Mouse (Mus musculus): ENCODE results near the gene 1700122O11Rik.
A peak's percentile ranks its signal among the peaks of the same experiment; 100 is the strongest.

The 1700122O11Rik gene

GRCm38 (mm10) chr17:48038193-48038592 is at the start of gene 1700122O11Rik:
Gene 1700122O11Rik (minus strand): TSS chr17:48038293.
- no peak for DNase-seq (ENCODE audit: low read depth)

DNA sequence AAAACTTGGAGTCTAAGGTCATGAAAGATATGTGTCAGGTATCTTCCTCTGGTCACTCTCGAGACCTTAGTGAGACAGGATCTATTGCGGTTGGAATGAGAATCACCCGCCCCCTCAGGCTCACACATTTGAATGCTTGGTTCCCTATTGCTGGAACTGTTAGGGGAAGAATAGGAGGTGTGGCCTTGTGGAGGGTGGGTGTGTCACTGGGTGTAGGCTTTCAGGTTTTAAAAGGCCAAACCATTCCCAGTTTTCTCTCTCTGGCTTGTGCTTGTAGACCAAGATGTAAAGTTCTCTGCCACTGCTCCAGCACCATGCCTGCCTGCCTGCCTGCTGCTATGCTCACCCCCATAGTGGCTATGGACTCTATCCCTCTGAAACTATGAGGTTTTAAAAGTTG is 42.5 kb upstream of the 1700122O11Rik start:
- no peak for DNase-seq (ENCODE audit: low read depth)

DNA sequence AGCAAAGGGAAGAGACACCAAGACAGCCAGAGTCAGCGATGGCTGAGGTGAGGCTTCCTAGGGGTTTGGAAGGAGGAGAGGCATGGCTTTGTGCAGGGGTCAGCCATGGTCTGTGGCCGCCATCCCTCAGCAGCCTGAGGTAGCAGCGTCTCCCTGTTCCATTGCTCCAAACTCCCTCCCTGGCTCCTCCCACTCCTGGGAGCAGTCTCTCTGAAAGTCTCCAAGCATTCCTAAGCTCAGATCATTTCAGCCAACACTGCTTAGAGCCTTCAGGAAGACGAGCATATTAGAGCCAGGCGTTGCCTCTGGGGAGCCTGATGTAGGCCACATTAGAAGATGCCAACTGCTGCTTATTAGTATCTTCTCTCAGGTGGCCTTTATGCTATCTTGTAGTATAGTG is 29.6 kb upstream of the 1700122O11Rik start:
- DNase-seq (ENCODE audit: low read depth): no peak

- no peak for DNase-seq (ENCODE audit: low read depth)
Measured at GRCm38 (mm10) chr17:48067083-48067614, 29.1 kb upstream of the 1700122O11Rik start.

DNA sequence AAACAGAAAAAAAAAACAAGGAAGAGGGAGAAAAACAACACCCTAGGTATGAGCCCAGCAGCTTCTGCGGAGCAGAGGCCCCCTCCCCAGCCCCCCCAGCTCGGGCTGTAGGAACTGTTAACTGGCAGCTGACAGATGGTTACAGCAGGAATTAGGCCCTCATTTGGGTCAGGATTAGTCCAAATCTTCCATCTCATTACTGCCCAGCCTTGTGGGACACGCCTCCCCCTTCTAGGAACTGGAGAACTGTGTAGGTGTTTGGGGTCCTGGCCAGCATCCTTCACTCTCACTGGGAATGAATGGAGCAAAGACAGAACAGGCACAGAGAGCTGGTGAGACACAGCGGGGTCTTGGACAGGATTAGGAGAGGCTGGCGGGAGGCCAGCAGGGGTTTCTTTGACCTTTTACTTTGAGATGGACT is 27.0 kb upstream of the 1700122O11Rik start:
- no peak for DNase-seq (ENCODE audit: low read depth)

- no peak for DNase-seq (ENCODE audit: low read depth)
Measured at GRCm38 (mm10) chr17:48064196-48064843, 26.2 kb upstream of the 1700122O11Rik start.

- no peak for DNase-seq (ENCODE audit: low read depth)
Measured at GRCm38 (mm10) chr17:48057382-48057781, 19.3 kb upstream of the 1700122O11Rik start.

DNA sequence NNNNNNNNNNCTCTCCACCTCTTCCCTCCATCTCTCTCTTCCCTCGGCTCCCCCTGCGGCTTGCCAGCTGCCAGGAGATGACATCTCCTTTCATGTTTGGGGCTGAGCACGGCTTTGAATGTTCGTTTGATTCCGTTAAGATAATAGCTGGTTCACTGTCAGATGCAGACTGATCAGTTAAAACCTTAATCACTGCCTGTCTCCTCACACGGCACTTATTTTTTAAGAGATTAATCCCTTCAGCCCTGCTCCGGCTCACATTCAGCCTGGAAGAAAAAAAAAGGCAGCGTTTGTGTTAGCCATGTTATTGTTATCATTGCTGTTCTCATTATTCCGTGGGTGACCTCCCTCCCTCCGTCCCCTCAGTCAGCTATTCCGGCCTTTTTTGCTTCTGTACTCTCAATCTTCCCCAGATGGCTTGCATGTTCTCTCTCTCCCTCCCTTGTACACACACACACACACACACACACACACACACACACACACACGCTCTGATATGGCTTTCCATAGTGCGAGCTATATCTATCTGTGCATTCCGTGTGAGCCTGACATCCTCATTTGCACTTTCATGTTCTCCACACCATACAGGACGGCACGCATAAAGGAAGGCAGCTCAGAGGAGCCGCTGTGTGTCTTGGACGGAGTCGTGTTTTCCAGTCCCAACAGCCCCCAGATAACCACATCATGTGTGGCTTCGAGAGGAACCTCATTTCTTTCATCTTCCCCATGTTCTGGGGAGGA is 17.2 kb upstream of the 1700122O11Rik start:
- no peak for DNase-seq (ENCODE audit: low read depth)

DNA sequence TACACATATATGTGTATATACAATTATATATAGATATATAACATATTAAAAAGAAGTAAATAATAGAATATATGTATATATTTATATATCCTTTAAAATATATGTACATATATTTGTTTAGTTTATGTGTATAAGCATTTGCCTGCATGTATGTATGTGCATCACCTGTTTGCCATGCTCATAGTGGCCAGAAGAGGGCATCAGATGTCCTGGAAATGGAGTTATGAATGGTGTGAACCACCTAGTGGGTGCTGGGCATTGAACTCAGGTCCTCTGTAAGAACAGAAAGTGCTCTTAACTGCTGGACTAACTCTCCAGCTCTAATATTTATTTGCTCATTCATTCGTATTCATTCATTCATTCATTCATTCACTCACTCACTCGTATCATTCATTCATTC is 15.6 kb upstream of the 1700122O11Rik start:
- no peak for DNase-seq (ENCODE audit: low read depth)

DNA sequence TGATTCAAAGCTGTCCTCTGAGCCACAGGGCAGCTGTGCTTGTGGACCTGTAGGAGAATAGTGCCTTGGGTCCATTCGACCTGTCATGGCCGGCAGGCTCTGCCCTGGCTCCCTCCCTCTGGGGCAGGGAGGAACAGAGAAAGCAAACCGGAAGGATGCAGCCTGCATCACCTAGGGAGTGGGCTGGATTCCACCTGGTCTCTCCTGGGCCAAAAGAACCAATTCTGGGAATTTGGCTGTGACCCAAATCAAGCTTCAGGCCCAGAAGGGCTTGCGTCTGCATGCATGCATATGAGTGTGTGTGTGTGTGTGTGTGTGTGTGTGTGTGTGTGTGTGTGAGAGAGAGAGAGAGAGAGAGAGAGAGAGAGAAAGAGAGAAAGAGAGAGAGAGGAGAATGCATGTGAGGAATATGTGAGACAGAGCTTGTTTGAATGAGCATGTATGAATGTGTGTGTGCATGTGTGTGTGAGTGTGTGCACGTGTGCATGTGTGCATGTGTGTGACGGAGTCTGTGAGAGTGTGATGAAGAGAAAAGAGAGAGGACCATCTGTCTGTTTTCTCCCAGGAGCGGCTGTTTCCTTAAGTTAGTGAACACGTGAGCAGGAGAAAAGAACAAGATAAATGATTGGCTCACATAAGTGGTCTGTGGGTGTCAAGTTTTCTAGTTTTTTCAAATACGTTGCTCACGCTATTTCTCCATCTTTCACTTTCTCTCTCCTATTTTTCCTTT is 14.4 kb upstream of the 1700122O11Rik start:
- DNase-seq (ENCODE audit: low read depth): no peak

- DNase-seq (ENCODE audit: low read depth): no peak
Measured at GRCm38 (mm10) chr17:48051638-48052337, 13.7 kb upstream of the 1700122O11Rik start.

- DNase-seq (ENCODE audit: low read depth): peak; percentile 23
Measured at GRCm38 (mm10) chr17:48045631-48046030, 7.5 kb upstream of the 1700122O11Rik start.

GRCm38 (mm10) chr17:48043154-48043880 is 5.2 kb upstream of the 1700122O11Rik start:
- no peak for DNase-seq (ENCODE audit: low read depth)

- peak; percentile 33 for DNase-seq (ENCODE audit: low read depth)
Measured at GRCm38 (mm10) chr17:48041351-48042287, 3.5 kb upstream of the 1700122O11Rik start.

DNA sequence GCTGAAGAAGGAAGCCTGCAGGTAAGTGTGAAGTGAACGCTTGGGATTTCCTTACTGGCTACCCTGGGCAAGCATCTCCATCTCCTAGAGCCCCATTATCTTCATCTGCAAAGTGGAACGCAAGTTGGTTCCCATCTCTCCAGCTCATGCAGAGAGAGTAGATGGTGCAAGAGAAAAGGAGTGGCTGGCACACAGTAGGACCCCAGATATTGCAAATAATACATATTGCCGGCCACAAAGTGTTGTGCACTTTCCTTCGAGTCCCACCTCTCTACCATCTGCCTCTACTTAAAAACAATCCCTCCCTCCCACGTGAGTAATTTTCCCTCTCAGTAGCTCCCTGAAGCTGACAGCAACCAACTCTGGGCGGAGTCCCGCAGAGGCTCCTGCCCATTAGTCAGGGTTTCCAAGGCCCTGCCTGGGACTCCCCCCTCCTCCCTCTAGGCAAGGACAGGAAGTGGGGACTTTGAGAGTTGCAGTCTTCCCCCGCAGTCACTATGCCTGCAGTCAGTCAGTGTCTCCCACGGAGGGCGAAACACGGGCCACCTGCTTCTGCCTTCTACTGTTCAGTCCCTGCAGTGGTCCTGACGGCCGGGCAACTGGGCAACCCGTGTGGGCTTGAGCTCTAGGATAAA is 1.3 kb upstream of the 1700122O11Rik start:
- DNase-seq (ENCODE audit: low read depth): peak; percentile 41

DNA sequence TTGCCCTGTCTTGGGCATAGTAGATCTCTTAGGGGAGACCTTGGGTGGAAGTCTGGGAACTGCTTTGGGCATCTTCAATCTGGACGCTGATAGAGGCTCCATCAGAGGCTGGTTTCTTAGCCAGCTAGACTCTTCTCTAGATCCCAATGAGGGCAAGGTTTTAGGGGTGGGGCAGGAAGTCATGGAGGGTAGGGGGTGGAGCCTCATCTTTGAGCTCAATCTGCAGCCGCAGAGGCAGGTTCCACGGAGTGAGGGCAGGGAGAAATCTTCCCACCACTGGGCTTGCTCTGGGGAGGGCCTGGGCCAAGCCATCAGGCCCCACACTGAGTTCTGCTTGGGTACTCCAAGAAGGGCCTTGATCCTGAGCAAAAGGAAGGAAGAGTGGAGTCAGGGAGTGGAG is 1.2 kb downstream of the 1700122O11Rik start:
- no peak for DNase-seq (ENCODE audit: low read depth)

GRCm38 (mm10) chr17:48031521-48032430 is 6.3 kb downstream of the 1700122O11Rik start:
- no peak for DNase-seq (ENCODE audit: low read depth)

DNA sequence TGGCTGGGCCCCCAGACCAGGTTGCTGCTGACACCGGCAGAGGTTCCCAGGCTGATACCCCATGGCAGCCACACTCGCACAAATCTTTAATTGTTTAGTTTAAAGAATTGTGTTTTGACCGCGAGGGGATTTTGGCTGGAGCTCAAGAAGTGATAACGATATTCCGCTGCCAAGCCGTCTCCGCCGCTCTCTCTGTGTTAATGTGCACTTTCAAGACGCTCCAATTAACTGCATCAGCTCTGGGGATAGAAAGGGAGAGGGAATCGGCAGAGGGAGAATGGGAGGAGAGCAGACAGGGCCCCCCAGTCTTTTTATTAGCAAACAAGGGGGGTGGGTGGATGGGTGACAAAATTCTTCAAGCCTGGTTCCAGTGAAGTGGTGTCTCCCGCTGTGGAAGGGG is 8.9 kb downstream of the 1700122O11Rik start:
- DNase-seq (ENCODE audit: low read depth): no peak

DNA sequence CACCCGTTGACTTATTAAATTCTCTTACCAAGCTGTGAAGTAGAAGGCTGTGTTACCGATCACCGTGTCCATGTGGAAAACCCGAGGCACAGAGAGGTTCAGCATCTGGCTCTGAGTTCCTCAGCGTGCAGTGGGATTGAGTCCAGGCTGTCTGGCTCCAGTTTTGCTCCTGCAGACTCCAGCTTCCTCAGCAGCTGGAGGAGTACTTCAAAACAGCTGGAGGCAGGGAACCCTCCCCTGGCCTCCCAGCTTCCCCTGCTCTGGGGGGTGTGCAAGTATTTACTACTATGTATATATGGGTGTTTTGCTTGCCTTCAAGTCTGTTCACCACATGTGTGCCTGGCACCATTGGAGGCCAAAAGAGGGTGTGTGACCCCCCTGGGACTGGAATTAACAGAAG is 9.8 kb downstream of the 1700122O11Rik start:
- no peak for DNase-seq (ENCODE audit: low read depth)
